Mouse (Mus musculus) neural tube, embryonic 14.5 days (tissue): ENCODE data around the gene Hsd17b3. TPM values are rescaled to one million over a fixed set of nuclear protein-coding genes. Genes with fewer than 3 reads are reported as not detected.

Experiments
- ATAC-seq: fragments of 200-750 bp; cut with Nextera tagmentation; 2 replicates; pipeline ENCODE4 v1.8.0; 2017; ENCODE audit warnings: low read depth, mild to moderate bottlenecking, moderate TSS enrichment, moderate library complexity
- H3K27ac ChIP-seq: fragments of 300-500 bp; sonication (generic); 2 replicates; pipeline ENCODE4 v1.5.1; 2014; ENCODE audit warnings: low read depth, mild to moderate bottlenecking, control low read depth, low read length, moderate library complexity, mixed read lengths
- H3K27me3 ChIP-seq: fragments of 300-500 bp; sonication (generic); 2 replicates; pipeline ENCODE4 v1.6.1; 2014; ENCODE audit warnings: low read length; ENCODE audit not compliant: control insufficient read depth, insufficient read depth
- H3K36me3 ChIP-seq: fragments of 300-500 bp; sonication (generic); 2 replicates; pipeline ENCODE4 v1.6.1; 2014; ENCODE audit warnings: low read length, mixed read lengths; ENCODE audit not compliant: control insufficient read depth, insufficient read depth
- H3K4me1 ChIP-seq: fragments of 300-500 bp; sonication (generic); 2 replicates; pipeline ENCODE4 v1.6.1; 2014; ENCODE audit warnings: low read length; ENCODE audit not compliant: control insufficient read depth, insufficient read depth
- H3K4me2 ChIP-seq: fragments of 300-500 bp; sonication (generic); 2 replicates; pipeline ENCODE4 v1.6.1; 2014; ENCODE audit warnings: mild to moderate bottlenecking, low read depth, low read length, control low read depth
- H3K4me3 ChIP-seq: fragments of 300-500 bp; sonication (generic); 2 replicates; pipeline ENCODE4 v1.5.1; 2014; ENCODE audit warnings: low read depth, low read length, control low read depth, mixed read lengths
- H3K9ac ChIP-seq: fragments of 300-500 bp; sonication (generic); replicated peaks from 2 replicates; pipeline ENCODE4 v1.6.1; 2014; ENCODE audit warnings: low read depth, mild to moderate bottlenecking, control low read depth, low read length, mixed read lengths
- H3K9me3 ChIP-seq: fragments of 300-500 bp; sonication (generic); 2 replicates; pipeline ENCODE4 v1.6.1; 2016; ENCODE audit warnings: low read length; ENCODE audit not compliant: control insufficient read depth
- WGBS: fragments of 180-500 bp; shearing (Covaris S2); extraction: QIAGEN DNeasy Blood & Tissue Kit; methylation state at CpG from one replicate; pipeline ENCODE4 v1.1.7; 2014; 5-methylcytosine and 5-hydroxymethylcytosine counted together
- polyA plus RNA-seq: library from polyadenylated mRNA; unstranded; fragments of >200 nt; fragmentation: Nextera tagmentation; extraction: Ambion mirVana; gene quantifications from 2 replicates; pipeline ENCODE4 v1.2.1, GENCODE M21; 2014

The Hsd17b3 gene
- polyA plus RNA-seq, 1 experiment from 2014 or later = not detected

- H3K4me1 ChIP-seq = peaks cover 3% of the 10 kb centered on the region; the same call in 1 of the 2 replicates
- no peak overlapping the region for H3K4me3 ChIP-seq
- no peak overlapping the region for H3K9ac ChIP-seq
- no peaks in the 10 kb centered on the region for H3K36me3 ChIP-seq
- WGBS = 96% methylated on average over 1 of the region's 1 CpGs
- no peaks in the 10 kb centered on the region for H3K9me3 ChIP-seq
- H3K27ac ChIP-seq = no peak overlapping the region
- no peak for ATAC-seq
- H3K27me3 ChIP-seq = no peaks in the 10 kb centered on the region
- H3K4me2 ChIP-seq = no peak overlapping the region
Measured at GRCm38 (mm10) chr13:64110421-64110820, 21.4 kb upstream of the Hsd17b3 start.

GRCm38 (mm10) chr13:64108381-64108850 is 19.4 kb upstream of the Hsd17b3 start:
- WGBS = 7% methylated on average over 5 of the region's 5 CpGs

GRCm38 (mm10) chr13:64107535-64107934 is 18.5 kb upstream of the Hsd17b3 start:
- Histone ChIP-seq H3K9me3 (no peaks in the 10 kb centered on the region), H3K27me3 (no peaks in the 10 kb centered on the region), H3K4me2 (peak overlapping the region; percentile 14; the same call in 1 of the 2 replicates), H3K27ac (no peak overlapping the region), H3K9ac (no peak overlapping the region), H3K36me3 (no peaks in the 10 kb centered on the region), H3K4me3 (no peak overlapping the region), H3K4me1 (peaks cover 3% of the 10 kb centered on the region; the same call in 1 of the 2 replicates)
- WGBS = 3% methylated on average over 8 of the region's 8 CpGs
- peak; percentile 56; the same call in 1 of the 2 replicates for ATAC-seq

More at GRCm38 (mm10) chr13:64108381-64108850, 19.4 kb upstream of the Hsd17b3 start:
- Histone ChIP-seq H3K4me3 (no peak overlapping the region), H3K27ac (no peak overlapping the region), H3K4me1 (peaks cover 3% of the 10 kb centered on the region; the same call in 1 of the 2 replicates), H3K36me3 (no peaks in the 10 kb centered on the region), H3K9me3 (no peaks in the 10 kb centered on the region), H3K27me3 (no peaks in the 10 kb centered on the region), H3K4me2 (no peak overlapping the region), H3K9ac (no peak overlapping the region)
- ATAC-seq = peak; percentile 47; the same call in 1 of the 2 replicates

- H3K4me3 ChIP-seq = no peak overlapping the region
- no peak overlapping the region for H3K27ac ChIP-seq
- H3K27me3 ChIP-seq = no peaks in the 10 kb centered on the region
- 32% methylated on average over 3 of the region's 3 CpGs for WGBS
- no peak overlapping the region for H3K4me2 ChIP-seq
- H3K4me1 ChIP-seq = peaks cover 3% of the 10 kb centered on the region; the same call in 1 of the 2 replicates
- H3K36me3 ChIP-seq = no peaks in the 10 kb centered on the region
- H3K9me3 ChIP-seq = no peaks in the 10 kb centered on the region
- no peak for ATAC-seq
- H3K9ac ChIP-seq = no peak overlapping the region
Measured at GRCm38 (mm10) chr13:64107105-64107504, 18.1 kb upstream of the Hsd17b3 start.

GRCm38 (mm10) chr13:64105690-64106089 is 16.7 kb upstream of the Hsd17b3 start:
- no peak for ATAC-seq
- Histone ChIP-seq H3K4me1 (peaks cover 3% of the 10 kb centered on the region; the same call in 1 of the 2 replicates), H3K9ac (no peak overlapping the region), H3K27ac (no peak overlapping the region), H3K36me3 (no peaks in the 10 kb centered on the region), H3K27me3 (no peaks in the 10 kb centered on the region), H3K9me3 (no peaks in the 10 kb centered on the region), H3K4me3 (no peak overlapping the region), H3K4me2 (no peak overlapping the region)
- 89% methylated on average over 3 of the region's 3 CpGs for WGBS

- Histone ChIP-seq H3K36me3 (no peaks in the 10 kb centered on the region), H3K9me3 (no peaks in the 10 kb centered on the region), H3K27ac (no peak overlapping the region), H3K4me2 (no peak overlapping the region), H3K4me3 (no peak overlapping the region), H3K4me1 (no peaks in the 10 kb centered on the region), H3K27me3 (no peaks in the 10 kb centered on the region), H3K9ac (no peak overlapping the region)
- ATAC-seq = peak; percentile 41; the same call in 1 of the 2 replicates
- 71% methylated on average over 3 of the region's 3 CpGs for WGBS
Measured at GRCm38 (mm10) chr13:64100186-64100585, 11.2 kb upstream of the Hsd17b3 start.

- Histone ChIP-seq H3K9ac (no peak overlapping the region), H3K27me3 (no peaks in the 10 kb centered on the region), H3K27ac (no peak overlapping the region), H3K36me3 (no peaks in the 10 kb centered on the region), H3K4me1 (no peaks in the 10 kb centered on the region), H3K4me3 (no peak overlapping the region), H3K4me2 (no peak overlapping the region), H3K9me3 (no peaks in the 10 kb centered on the region)
- ATAC-seq = no peak
- WGBS = 76% methylated on average over 9 of the region's 9 CpGs
Measured at GRCm38 (mm10) chr13:64098992-64099391, 10.0 kb upstream of the Hsd17b3 start.

- no peak for ATAC-seq
- no peaks in the 10 kb centered on the region for H3K27me3 ChIP-seq
- H3K36me3 ChIP-seq = no peaks in the 10 kb centered on the region
- H3K4me1 ChIP-seq = no peaks in the 10 kb centered on the region
- H3K9me3 ChIP-seq = no peaks in the 10 kb centered on the region
- no peak overlapping the region for H3K4me3 ChIP-seq
- no peak overlapping the region for H3K9ac ChIP-seq
- H3K27ac ChIP-seq = no peak overlapping the region
- no peak overlapping the region for H3K4me2 ChIP-seq
- WGBS = 3% methylated on average over 1 of the region's 1 CpGs
Measured at GRCm38 (mm10) chr13:64093341-64093740, 4.3 kb upstream of the Hsd17b3 start.

GRCm38 (mm10) chr13:64092752-64093151 is 3.7 kb upstream of the Hsd17b3 start:
- H3K4me2 ChIP-seq = no peak overlapping the region
- no peaks in the 10 kb centered on the region for H3K9me3 ChIP-seq
- no peaks in the 10 kb centered on the region for H3K27me3 ChIP-seq
- no peak for ATAC-seq
- no peak overlapping the region for H3K9ac ChIP-seq
- H3K27ac ChIP-seq = no peak overlapping the region
- no peak overlapping the region for H3K4me3 ChIP-seq
- H3K4me1 ChIP-seq = no peaks in the 10 kb centered on the region
- no peaks in the 10 kb centered on the region for H3K36me3 ChIP-seq
- 82% methylated on average over 6 of the region's 6 CpGs for WGBS
